Mouse (Mus musculus) intestine, embryonic 14.5 days (tissue): ENCODE measurements around the gene Asap2. TPM values are rescaled to one million over a fixed set of nuclear protein-coding genes. Genes with fewer than 3 reads are reported as not detected.

Experiments
- ATAC-seq: fragments of 200-750 bp; cut with Nextera tagmentation; replicated peaks from 2 replicates; pipeline ENCODE4 v1.8.0; 2017; ENCODE audit warnings: low read depth, moderate number of reproducible peaks, moderate TSS enrichment, moderate library complexity; ENCODE audit not compliant: low FRiP score, low TSS enrichment
- DNase-seq: peaks from one replicate; pipeline ENCODE4 v3.0.0-alpha.2; 2018; ENCODE audit warnings: low spot score
- H3K27ac ChIP-seq: fragments of 300-500 bp; sonication (generic); 2 replicates; pipeline ENCODE4 v1.5.1; 2014; ENCODE audit warnings: low read depth, mild to moderate bottlenecking, control low read depth
- H3K27me3 ChIP-seq: fragments of 300-500 bp; sonication (generic); replicated peaks from 2 replicates; pipeline ENCODE4 v1.6.1; 2014; ENCODE audit warnings: low read length, control low read depth; ENCODE audit not compliant: control insufficient read depth, insufficient read depth
- H3K36me3 ChIP-seq: fragments of 300-500 bp; sonication (generic); 2 replicates; pipeline ENCODE4 v1.6.1; 2014; ENCODE audit warnings: low read length, control low read depth; ENCODE audit not compliant: control insufficient read depth, insufficient read depth
- H3K4me1 ChIP-seq: fragments of 300-500 bp; sonication (generic); replicated peaks from 2 replicates; pipeline ENCODE4 v1.6.1; 2014; ENCODE audit warnings: low read length, control low read depth, mixed read lengths; ENCODE audit not compliant: control insufficient read depth, insufficient read depth
- H3K4me2 ChIP-seq: fragments of 300-500 bp; sonication (generic); 2 replicates; pipeline ENCODE4 v1.6.1; 2014; ENCODE audit warnings: low read length
- H3K4me3 ChIP-seq: fragments of 300-500 bp; sonication (generic); 2 replicates; pipeline ENCODE4 v1.5.1; 2014; ENCODE audit warnings: low read depth, low read length, control low read depth, mixed read lengths
- H3K9ac ChIP-seq: fragments of 300-500 bp; sonication (generic); 2 replicates; pipeline ENCODE4 v1.6.1; 2014; ENCODE audit warnings: mild to moderate bottlenecking, low read length
- H3K9me3 ChIP-seq: fragments of 300-500 bp; sonication (generic); 2 replicates; pipeline ENCODE4 v1.6.1; 2016; ENCODE audit warnings: low read length, control low read depth; ENCODE audit not compliant: control insufficient read depth
- WGBS: fragments of 180-500 bp; shearing (Covaris S2); extraction: QIAGEN DNeasy Blood & Tissue Kit; methylation state at CpG from one replicate; pipeline ENCODE4 v1.1.7; 2014; 5-methylcytosine and 5-hydroxymethylcytosine counted together
- polyA plus RNA-seq: library from polyadenylated mRNA; unstranded; fragments of >200 nt; fragmentation: Nextera tagmentation; extraction: Ambion mirVana; gene quantifications from 2 replicates; pipeline ENCODE4 v1.2.1, GENCODE M21; 2014

The Asap2 gene
- polyA plus RNA-seq, 1 experiment from 2014 or later = 10.2 TPM

- ATAC-seq (peak; percentile 81), DNase-seq (no peak)
- H3K9me3 ChIP-seq = no peaks in the 10 kb centered on the region
- H3K27me3 ChIP-seq = no peaks in the 10 kb centered on the region
- peaks cover 12% of the 10 kb centered on the region for H3K4me1 ChIP-seq
- peak overlapping the region; percentile 81 for H3K4me2 ChIP-seq
- H3K27ac ChIP-seq = peak overlapping the region; percentile 67; the same call in 1 of the 2 replicates
- under 1% methylated on average over 36 of the region's 47 CpGs for WGBS
- peak overlapping the region; percentile 89 for H3K9ac ChIP-seq
- H3K4me3 ChIP-seq = peak overlapping the region; percentile 95
- peaks cover 11% of the 10 kb centered on the region for H3K36me3 ChIP-seq
Observed at GRCm38 (mm10) chr12:21285508-21286242, 295.4 kb downstream of the Asap2 start.

- H3K4me3 ChIP-seq = peak within 1 kb of the TSS; percentile 95
- H3K9me3 ChIP-seq = no peaks in the 10 kb centered on the region
- peak within 1 kb of the TSS; percentile 82 for H3K4me2 ChIP-seq
- H3K9ac ChIP-seq = peak within 1 kb of the TSS; percentile 89
- peak; percentile 97 for DNase-seq
- under 1% methylated on average over 28 of the region's 28 CpGs for WGBS
- peak within 1 kb of the TSS; percentile 85 for H3K27ac ChIP-seq
- H3K36me3 ChIP-seq = peaks cover 16% of the 10 kb centered on the region
- no peaks in the 10 kb centered on the region for H3K27me3 ChIP-seq
- peaks cover 12% of the 10 kb centered on the region for H3K4me1 ChIP-seq
- peak; percentile 96 for ATAC-seq
Observed at GRCm38 (mm10) chr12:21286243-21286622, 296.0 kb downstream of the Asap2 start, which contains the start of gene Itgb1bp1. Gene Itgb1bp1, minus strand, starts transcription at chr12:21286284.

GRCm38 (mm10) chr12:21286712-21287650 is 296.7 kb downstream of the Asap2 start:
- ATAC-seq (peak; percentile 49), DNase-seq (no peak)
- Histone ChIP-seq H3K9me3 (no peaks in the 10 kb centered on the region), H3K27ac (peak overlapping the region; percentile 85), H3K9ac (peak overlapping the region; percentile 89), H3K27me3 (no peaks in the 10 kb centered on the region), H3K36me3 (peaks cover 23% of the 10 kb centered on the region), H3K4me3 (peak overlapping the region; percentile 95), H3K4me1 (peaks cover 12% of the 10 kb centered on the region), H3K4me2 (peak overlapping the region; percentile 82)
- WGBS = 33% methylated on average over 18 of the region's 18 CpGs

GRCm38 (mm10) chr12:21288716-21289395 is 298.6 kb downstream of the Asap2 start:
- Histone ChIP-seq H3K9ac (no peak overlapping the region), H3K27ac (no peak overlapping the region), H3K4me1 (peaks cover 12% of the 10 kb centered on the region), H3K36me3 (peaks cover 42% of the 10 kb centered on the region), H3K4me3 (no peak overlapping the region), H3K4me2 (no peak overlapping the region), H3K27me3 (no peaks in the 10 kb centered on the region), H3K9me3 (no peaks in the 10 kb centered on the region)
- ATAC-seq (no peak), DNase-seq (no peak)
- 89% methylated on average over 3 of the region's 3 CpGs for WGBS

GRCm38 (mm10) chr12:21289651-21290050 is 299.4 kb downstream of the Asap2 start:
- H3K27me3 ChIP-seq = no peaks in the 10 kb centered on the region
- H3K9me3 ChIP-seq = no peaks in the 10 kb centered on the region
- H3K36me3 ChIP-seq = peaks cover 49% of the 10 kb centered on the region
- peaks cover 12% of the 10 kb centered on the region for H3K4me1 ChIP-seq
- no peak overlapping the region for H3K4me3 ChIP-seq
- DNase-seq (no peak), ATAC-seq (no peak)
- H3K4me2 ChIP-seq = no peak overlapping the region
- WGBS = 64% methylated on average over 6 of the region's 6 CpGs
- H3K9ac ChIP-seq = no peak overlapping the region
- no peak overlapping the region for H3K27ac ChIP-seq

GRCm38 (mm10) chr12:21298856-21299255 is 308.6 kb downstream of the Asap2 start:
- Histone ChIP-seq H3K9ac (no peak overlapping the region), H3K4me3 (no peak overlapping the region), H3K36me3 (peaks cover 94% of the 10 kb centered on the region), H3K4me2 (no peak overlapping the region), H3K9me3 (no peaks in the 10 kb centered on the region), H3K27ac (no peak overlapping the region), H3K4me1 (no peaks in the 10 kb centered on the region), H3K27me3 (no peaks in the 10 kb centered on the region)
- ATAC-seq = no peak
- DNase-seq = no peak
- 97% methylated on average over 11 of the region's 11 CpGs for WGBS

GRCm38 (mm10) chr12:21301324-21301723 is 311.1 kb downstream of the Asap2 start:
- peaks cover 93% of the 10 kb centered on the region for H3K36me3 ChIP-seq

GRCm38 (mm10) chr12:21301932-21302331 is 311.7 kb downstream of the Asap2 start:
- H3K4me2 ChIP-seq = no peak overlapping the region
- H3K36me3 ChIP-seq = peaks cover 93% of the 10 kb centered on the region
- H3K9me3 ChIP-seq = no peaks in the 10 kb centered on the region
- H3K27me3 ChIP-seq = no peaks in the 10 kb centered on the region
- no peak overlapping the region for H3K4me3 ChIP-seq
- no peak overlapping the region for H3K9ac ChIP-seq
- no peaks in the 10 kb centered on the region for H3K4me1 ChIP-seq
- H3K27ac ChIP-seq = no peak overlapping the region
- ATAC-seq (no peak), DNase-seq (no peak)
- 36% methylated on average over 8 of the region's 8 CpGs for WGBS

More at GRCm38 (mm10) chr12:21301324-21301723, 311.1 kb downstream of the Asap2 start:
- WGBS = 78% methylated on average over 7 of the region's 7 CpGs
- no peak overlapping the region for H3K4me2 ChIP-seq
- H3K27ac ChIP-seq = no peak overlapping the region
- no peaks in the 10 kb centered on the region for H3K4me1 ChIP-seq
- H3K4me3 ChIP-seq = no peak overlapping the region
- no peaks in the 10 kb centered on the region for H3K9me3 ChIP-seq
- DNase-seq (no peak), ATAC-seq (no peak)
- no peak overlapping the region for H3K9ac ChIP-seq
- H3K27me3 ChIP-seq = no peaks in the 10 kb centered on the region
